Mouse (Mus musculus) olfactory bulb, adult 2 months (tissue): ENCODE results near the gene Txnrd1.

ENCODE experiments used
- CTCF ChIP-seq: fragments of 200-500 bp; IDR thresholded peaks from 2 replicates; pipeline ENCODE4 v1.5.1; 2012; ENCODE audit warnings: low read depth, mild to moderate bottlenecking, low read length, moderate library complexity; ENCODE audit not compliant: insufficient read depth
- POLR2A ChIP-seq: fragments of 200-500 bp; IDR thresholded peaks from 2 replicates; pipeline ENCODE4 v1.6.1; 2012; ENCODE audit warnings: mild to moderate bottlenecking, low read depth, low read length, moderate library complexity; ENCODE audit not compliant: insufficient read depth

- TF ChIP-seq POLR2A = no peak
- TF ChIP-seq CTCF = no peak
Observed at GRCm38 (mm10) chr10:82897936-82898335, 64.2 kb downstream of the Txnrd1 start.
